Mouse (Mus musculus) heart, embryonic 10.5 days (tissue): ENCODE data around the gene AC109138.7. TPM values are rescaled to one million over a fixed set of nuclear protein-coding genes. Genes with fewer than 3 reads are reported as not detected.
A peak's percentile ranks its signal among the peaks of the same experiment; 100 is the strongest.

Source experiments
- DNase-seq: peaks from one replicate; pipeline ENCODE4 v3.0.0-alpha.2; 2017; ENCODE audit warnings: low spot score
- H3K27ac ChIP-seq: fragments of 300-500 bp; sonication (generic); 2 replicates; pipeline ENCODE4 v1.5.1; 2016; ENCODE audit warnings: mild to moderate bottlenecking
- H3K27me3 ChIP-seq: fragments of 300-500 bp; sonication (generic); 2 replicates; pipeline ENCODE4 v1.6.1; 2016; ENCODE audit warnings: mild to moderate bottlenecking; ENCODE audit not compliant: poor library complexity, insufficient read depth, severe bottlenecking
- H3K36me3 ChIP-seq: fragments of 300-500 bp; sonication (generic); 2 replicates; pipeline ENCODE4 v1.6.1; 2016; ENCODE audit warnings: mild to moderate bottlenecking, moderate library complexity
- H3K4me1 ChIP-seq: fragments of 300-500 bp; sonication (generic); 2 replicates; pipeline ENCODE4 v1.6.1; 2016; ENCODE audit warnings: mild to moderate bottlenecking
- H3K4me3 ChIP-seq: fragments of 300-500 bp; sonication (generic); 2 replicates; pipeline ENCODE4 v1.5.1; 2016; ENCODE audit warnings: mild to moderate bottlenecking, moderate library complexity
- H3K9me3 ChIP-seq: fragments of 300-500 bp; sonication (generic); 2 replicates; pipeline ENCODE4 v1.6.1; 2016; ENCODE audit warnings: mild to moderate bottlenecking, moderate library complexity
- WGBS: fragments of 180-500 bp; shearing (Covaris S2); methylation state at CpG from one replicate; pipeline ENCODE4 v1.1.7; 2016; 5-methylcytosine and 5-hydroxymethylcytosine counted together
- polyA plus RNA-seq: library from polyadenylated mRNA; unstranded; fragments of >200 nt; fragmentation: Nextera tagmentation; extraction: Ambion mirVana; gene quantifications from 2 replicates; pipeline ENCODE4 v1.2.1, GENCODE M21; 2016

AC109138.7 gene
- polyA plus RNA-seq, 1 experiment from 2014 or later: not detected

- under 1% methylated on average over 52 of the region's 81 CpGs for WGBS
- DNase-seq: no peak
- H3K4me3 ChIP-seq: peak overlapping the region; percentile 75
- H3K27me3 ChIP-seq: peaks cover 87% of the 10 kb centered on the region
- no peaks in the 10 kb centered on the region for H3K36me3 ChIP-seq
- H3K27ac ChIP-seq: peak overlapping the region; percentile 91
- H3K4me1 ChIP-seq: peaks cover 62% of the 10 kb centered on the region
- H3K9me3 ChIP-seq: no peaks in the 10 kb centered on the region
These were observed 754 bp downstream of the AC109138.7 start for GRCm38 (mm10) chr19:4214771-4215450.

DNA sequence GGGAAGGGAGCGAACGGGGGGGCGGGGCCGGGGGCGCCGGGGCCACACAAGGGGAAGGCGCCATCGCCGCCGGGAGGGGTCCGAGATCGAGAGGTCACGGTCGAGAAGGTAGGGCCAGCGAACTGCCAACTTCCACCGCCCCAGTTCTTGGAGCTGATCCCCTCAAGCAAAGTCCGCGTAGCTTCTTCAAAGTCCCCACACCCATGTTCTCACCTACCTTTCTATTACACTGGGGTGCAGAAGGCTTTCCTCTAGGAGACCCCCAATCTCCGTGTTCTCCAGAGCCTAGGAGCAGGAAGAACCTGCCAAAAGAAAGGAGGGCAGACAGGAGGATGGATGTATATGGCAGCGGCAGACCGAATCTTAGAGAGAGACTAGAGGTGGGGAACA lies 1.3 kb downstream of the AC109138.7 start:
- no peak for DNase-seq
- Histone ChIP-seq H3K27me3 (peaks cover 87% of the 10 kb centered on the region), H3K4me3 (peak overlapping the region; percentile 75), H3K9me3 (no peaks in the 10 kb centered on the region), H3K4me1 (peaks cover 67% of the 10 kb centered on the region), H3K36me3 (0 out of 2 replicates have a peak, but pooled peaks cover 1% of the 10 kb centered on the region), H3K27ac (peak overlapping the region; percentile 91)
- whole genome bisulfite sequencing: 3% methylated on average over 20 of the region's 21 CpGs

DNA sequence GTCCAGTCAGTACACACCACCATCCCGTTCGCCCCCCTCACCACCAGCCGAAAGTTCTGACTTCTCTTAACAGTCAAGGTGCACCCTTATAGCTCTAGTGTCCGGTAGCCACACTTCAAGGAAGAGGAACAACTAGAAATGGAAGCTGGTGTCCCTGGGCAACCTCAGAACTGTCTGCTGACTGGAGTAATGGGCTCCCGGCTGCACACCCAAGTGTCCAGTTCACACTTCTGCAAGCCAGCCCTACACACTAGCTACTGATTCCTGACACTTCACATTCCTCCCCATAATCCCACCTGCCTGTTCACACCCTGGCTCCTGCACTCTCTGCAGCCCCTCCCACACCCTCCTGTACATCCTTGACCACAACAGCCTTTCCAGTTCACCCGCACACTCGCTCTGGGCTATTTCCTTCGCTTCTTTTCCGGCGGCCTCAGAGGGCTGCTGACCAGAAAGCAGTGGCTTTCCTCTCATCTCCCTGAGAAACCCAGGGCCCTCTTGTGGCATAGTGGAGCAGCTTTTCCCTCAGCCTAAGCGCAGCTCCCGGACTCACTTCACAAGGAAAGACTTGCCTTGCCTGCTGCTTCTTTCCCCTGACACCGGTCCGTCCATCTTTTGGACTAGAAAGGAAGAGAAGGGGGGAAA lies 2.0 kb downstream of the AC109138.7 start:
- Histone ChIP-seq H3K27ac (peak overlapping the region; percentile 13; the same call in 1 of the 2 replicates), H3K9me3 (no peaks in the 10 kb centered on the region), H3K27me3 (peaks cover 87% of the 10 kb centered on the region), H3K4me1 (peaks cover 74% of the 10 kb centered on the region), H3K4me3 (peak overlapping the region; percentile 31), H3K36me3 (0 out of 2 replicates have a peak, but pooled peaks cover 3% of the 10 kb centered on the region)
- no peak for DNase-seq
- 14% methylated on average over 14 of the region's 14 CpGs for WGBS

DNA sequence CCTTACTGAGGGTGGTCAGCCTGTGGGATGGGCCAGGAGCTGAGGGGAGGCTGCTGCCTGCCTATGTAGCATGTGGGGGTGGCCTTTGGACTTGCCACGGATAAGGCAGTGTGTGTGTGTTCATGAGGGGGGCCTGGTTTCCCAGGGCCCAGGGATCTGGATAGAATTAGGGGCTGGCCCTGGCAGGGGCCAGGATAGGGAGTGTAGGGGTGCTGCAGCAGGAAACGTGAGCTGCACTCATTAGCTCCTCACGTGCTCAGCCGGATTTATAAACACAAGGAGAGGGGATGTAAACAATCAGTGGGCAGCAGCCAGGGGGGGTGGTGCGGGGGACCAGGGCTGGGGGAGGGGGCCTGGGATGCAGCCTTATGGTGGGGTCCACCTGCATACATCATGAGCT lies 3.0 kb downstream of the AC109138.7 start:
- Histone ChIP-seq H3K27ac (peak overlapping the region; percentile 13; the same call in 1 of the 2 replicates), H3K4me3 (no peak overlapping the region; the same call in 1 of the 2 replicates), H3K27me3 (peaks cover 86% of the 10 kb centered on the region), H3K9me3 (no peaks in the 10 kb centered on the region), H3K36me3 (peaks cover 6% of the 10 kb centered on the region; the same call in 1 of the 2 replicates), H3K4me1 (peaks cover 77% of the 10 kb centered on the region)
- 9% methylated on average over 5 of the region's 5 CpGs for WGBS
- no peak for DNase-seq

GRCm38 (mm10) chr19:4217855-4218254 lies 3.7 kb downstream of the AC109138.7 start:
- H3K27ac ChIP-seq: no peak overlapping the region
- H3K4me1 ChIP-seq: peaks cover 73% of the 10 kb centered on the region
- peaks cover 12% of the 10 kb centered on the region; the same call in 1 of the 2 replicates for H3K36me3 ChIP-seq
- H3K9me3 ChIP-seq: no peaks in the 10 kb centered on the region
- H3K4me3 ChIP-seq: no peak overlapping the region
- no peak for DNase-seq
- H3K27me3 ChIP-seq: peaks cover 85% of the 10 kb centered on the region
- WGBS: 41% methylated on average over 3 of the region's 3 CpGs

- 68% methylated on average over 2 of the region's 11 CpGs for WGBS
- DNase-seq: no peak
- no peak overlapping the region for H3K4me3 ChIP-seq
- peaks cover 70% of the 10 kb centered on the region for H3K4me1 ChIP-seq
- H3K27me3 ChIP-seq: peaks cover 80% of the 10 kb centered on the region
- peaks cover 12% of the 10 kb centered on the region; the same call in 1 of the 2 replicates for H3K36me3 ChIP-seq
- H3K27ac ChIP-seq: no peak overlapping the region
- H3K9me3 ChIP-seq: no peaks in the 10 kb centered on the region
These were observed 4.1 kb downstream of the AC109138.7 start for GRCm38 (mm10) chr19:4218293-4218692.

DNA sequence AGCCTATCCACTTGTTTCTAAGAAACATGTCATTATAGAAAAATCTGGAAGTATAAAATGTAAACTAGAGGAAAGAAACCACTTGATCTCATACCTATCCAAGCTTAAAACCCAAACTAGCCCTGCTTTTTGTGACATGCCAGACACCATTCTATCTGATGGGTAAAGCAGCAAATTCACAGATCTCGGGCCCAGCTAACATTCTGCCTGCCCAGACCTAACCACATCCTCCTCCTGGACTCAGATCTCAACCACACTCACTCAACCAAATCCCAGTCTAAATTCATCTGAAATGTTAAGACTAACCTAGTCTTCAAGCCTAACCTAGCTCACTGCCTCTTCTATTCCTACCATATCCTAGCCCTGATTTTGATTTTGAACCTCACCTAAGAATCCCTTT lies 4.6 kb downstream of the AC109138.7 start:
- 64% methylated on average over 1 of the region's 1 CpGs for WGBS
- peaks cover 75% of the 10 kb centered on the region for H3K27me3 ChIP-seq
- H3K27ac ChIP-seq: no peak overlapping the region
- H3K9me3 ChIP-seq: no peaks in the 10 kb centered on the region
- H3K4me1 ChIP-seq: peaks cover 66% of the 10 kb centered on the region
- H3K4me3 ChIP-seq: no peak overlapping the region
- H3K36me3 ChIP-seq: peaks cover 12% of the 10 kb centered on the region; the same call in 1 of the 2 replicates
- DNase-seq: no peak

- no peak overlapping the region for H3K4me3 ChIP-seq
- peaks cover 54% of the 10 kb centered on the region for H3K4me1 ChIP-seq
- peak overlapping the region; percentile 63; the same call in 1 of the 2 replicates for H3K27ac ChIP-seq
These were observed 5.8 kb downstream of the AC109138.7 start for GRCm38 (mm10) chr19:4219943-4220342.

GRCm38 (mm10) chr19:4220416-4220815 lies 6.3 kb downstream of the AC109138.7 start:
- Histone ChIP-seq H3K36me3 (peaks cover 12% of the 10 kb centered on the region; the same call in 1 of the 2 replicates), H3K9me3 (no peaks in the 10 kb centered on the region), H3K4me3 (no peak overlapping the region), H3K27ac (peak overlapping the region; percentile 63), H3K27me3 (peaks cover 60% of the 10 kb centered on the region), H3K4me1 (peaks cover 50% of the 10 kb centered on the region)
- no peak for DNase-seq
- WGBS: 64% methylated on average over 4 of the region's 4 CpGs

More at GRCm38 (mm10) chr19:4219943-4220342, 5.8 kb downstream of the AC109138.7 start:
- Histone ChIP-seq H3K36me3 (peaks cover 12% of the 10 kb centered on the region; the same call in 1 of the 2 replicates), H3K27me3 (peaks cover 65% of the 10 kb centered on the region), H3K9me3 (no peaks in the 10 kb centered on the region)
- DNase-seq: no peak
- WGBS: 83% methylated on average over 6 of the region's 6 CpGs

DNA sequence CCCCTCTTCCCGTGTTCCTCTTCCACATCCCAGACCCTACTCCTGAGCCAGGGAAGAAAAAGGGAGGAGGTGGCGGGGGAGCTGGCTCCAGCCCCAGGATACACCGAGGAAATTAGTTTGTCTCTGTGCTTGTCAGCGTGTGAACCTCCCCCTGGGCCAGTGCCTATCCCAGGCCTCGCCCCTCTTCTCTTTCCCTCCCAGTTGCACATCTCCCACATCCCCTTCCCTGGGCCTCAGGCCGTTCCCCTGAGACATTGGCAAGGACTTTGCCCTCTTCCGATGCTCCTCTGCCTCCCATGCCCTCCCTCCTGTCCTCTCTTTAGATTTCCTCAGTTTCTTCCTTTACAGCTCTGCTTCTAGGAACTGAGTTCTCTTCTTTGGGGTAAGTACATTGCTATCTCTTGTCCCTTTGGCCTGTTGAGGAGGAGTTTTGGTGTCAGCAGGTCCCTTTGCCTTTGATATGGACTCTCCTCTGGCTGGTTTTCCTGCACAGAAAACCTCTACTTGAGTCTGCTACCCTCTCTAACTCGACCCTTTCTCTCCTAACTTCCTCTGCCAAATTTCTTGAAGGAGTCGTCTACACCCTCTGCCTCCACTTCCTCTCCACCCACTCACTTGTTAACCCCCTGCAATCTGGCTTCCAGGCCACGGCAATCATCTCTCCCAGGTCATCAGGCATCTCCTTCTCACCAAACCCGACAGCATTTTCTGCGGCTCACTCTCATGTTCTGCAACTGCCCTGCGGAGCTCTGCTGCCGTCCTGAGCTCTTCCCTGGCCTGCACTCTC lies 7.0 kb downstream of the AC109138.7 start:
- 36% methylated on average over 14 of the region's 14 CpGs for WGBS
- Histone ChIP-seq H3K4me3 (0 out of 2 replicates have a peak overlapping the region, but pooled peaks have one; percentile 8), H3K27ac (peak overlapping the region; percentile 63), H3K27me3 (peaks cover 53% of the 10 kb centered on the region), H3K4me1 (peaks cover 43% of the 10 kb centered on the region), H3K9me3 (no peaks in the 10 kb centered on the region), H3K36me3 (peaks cover 12% of the 10 kb centered on the region; the same call in 1 of the 2 replicates)
- DNase-seq: no peak

- DNase-seq: no peak
- H3K36me3 ChIP-seq: peaks cover 12% of the 10 kb centered on the region; the same call in 1 of the 2 replicates
- WGBS: 83% methylated on average over 11 of the region's 11 CpGs
- peaks cover 33% of the 10 kb centered on the region for H3K4me1 ChIP-seq
- H3K27me3 ChIP-seq: peaks cover 48% of the 10 kb centered on the region
- peak overlapping the region; percentile 39 for H3K27ac ChIP-seq
- H3K9me3 ChIP-seq: no peaks in the 10 kb centered on the region
- no peak overlapping the region for H3K4me3 ChIP-seq
These were observed 8.0 kb downstream of the AC109138.7 start for GRCm38 (mm10) chr19:4222165-4222564.

GRCm38 (mm10) chr19:4226779-4227178 lies 12.6 kb downstream of the AC109138.7 start:
- Histone ChIP-seq H3K9me3 (no peaks in the 10 kb centered on the region), H3K4me1 (peaks cover 26% of the 10 kb centered on the region), H3K4me3 (no peak overlapping the region), H3K27ac (no peak overlapping the region), H3K27me3 (peaks cover 41% of the 10 kb centered on the region), H3K36me3 (peaks cover 9% of the 10 kb centered on the region; the same call in 1 of the 2 replicates)
- 84% methylated on average over 7 of the region's 7 CpGs for WGBS
- DNase-seq: no peak
